Mouse (Mus musculus) bone marrow, adult 2 months (tissue): ENCODE data around the gene Spred3. TPM values are rescaled to one million over a fixed set of nuclear protein-coding genes. Genes with fewer than 3 reads are reported as not detected.
"Not testable (repeated sequence)": the region's sequence is repeated elsewhere in the genome, so short reads cannot be mapped to it uniquely, and the experiment has no call there.

ENCODE experiments used
- H3K27ac ChIP-seq: fragments of 200-500 bp; 2 replicates; pipeline ENCODE4 v1.5.1; 2012; ENCODE audit warnings: low read depth, mild to moderate bottlenecking, control low read depth, inconsistent platforms, low read length; ENCODE audit not compliant: control insufficient read depth, poor library complexity, insufficient read depth
- H3K4me1 ChIP-seq: fragments of 200-500 bp; 2 replicates; pipeline ENCODE4 v1.6.1; 2011; ENCODE audit warnings: low read length; ENCODE audit not compliant: control insufficient read depth, insufficient read depth
- H3K4me3 ChIP-seq: fragments of 200-500 bp; replicated peaks from 2 replicates; pipeline ENCODE3; 2011; ENCODE audit warnings: mild to moderate bottlenecking, low read depth, low read length, control low read depth; ENCODE audit not compliant: control insufficient read depth
- CTCF ChIP-seq: fragments of 200-500 bp; IDR thresholded peaks from 2 replicates; pipeline ENCODE4 v1.5.1; 2011; ENCODE audit warnings: low read length, control low read depth; ENCODE audit not compliant: control insufficient read depth, insufficient read depth
- POLR2A ChIP-seq: fragments of 200-500 bp; IDR thresholded peaks from 2 replicates; pipeline ENCODE4 v1.6.1; 2011; ENCODE audit warnings: low read depth, mild to moderate bottlenecking, control low read depth, low read length, borderline replicate concordance; ENCODE audit not compliant: control insufficient read depth
- WGBS: fragments of 180-500 bp; shearing (Covaris S2); methylation state at CpG from one replicate; pipeline ENCODE4 v1.1.7; 2018; 5-methylcytosine and 5-hydroxymethylcytosine counted together
- polyA plus RNA-seq: library from polyadenylated mRNA; stranded (reverse); fragments of >200 nt; gene quantifications from 2 replicates; pipeline ENCODE4 v1.2.4, GENCODE M21; 2011; ENCODE audit warnings: low replicate concordance; ENCODE audit not compliant: missing spikeins, insufficient read depth, insufficient read length

Gene Spred3
- polyA plus RNA-seq, 1 experiment = 7.1 TPM

DNA sequence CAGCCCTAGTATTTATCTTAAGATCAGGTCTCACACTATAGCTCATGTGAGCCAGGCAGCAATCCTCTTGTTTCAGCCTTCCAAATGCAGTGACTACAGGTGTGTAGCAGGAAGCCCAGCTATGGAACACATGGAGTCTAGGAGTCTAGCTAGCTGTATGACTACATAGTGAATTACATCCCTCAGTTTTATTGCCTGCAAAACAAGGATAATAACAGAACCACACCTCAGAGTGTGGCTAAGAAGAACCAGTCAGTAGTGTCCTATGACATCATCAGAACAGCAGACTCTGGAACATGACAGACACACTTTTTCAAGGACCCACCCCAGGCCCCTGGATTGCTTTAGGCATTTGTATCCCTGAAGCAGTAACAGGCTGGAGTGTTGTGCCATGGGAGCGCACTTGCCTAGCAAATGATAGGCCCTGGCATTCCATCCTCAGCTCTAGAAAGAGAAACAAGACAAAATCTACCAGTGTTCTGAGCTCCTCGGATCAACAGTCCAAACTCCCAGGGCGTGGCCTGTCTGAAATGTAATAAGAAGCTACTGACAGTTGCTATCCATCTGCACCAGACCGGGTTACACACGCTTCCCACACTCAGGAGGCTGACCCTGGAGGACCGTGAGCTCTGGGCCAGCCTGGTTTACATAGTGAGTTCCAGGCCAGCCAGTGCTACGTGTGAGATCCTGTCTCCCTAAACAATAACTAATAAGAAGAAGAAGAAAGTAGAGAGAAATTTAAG lies 23.4 kb downstream of the Spred3 start:
- TF ChIP-seq CTCF (no peak), POLR2A (no peak)

DNA sequence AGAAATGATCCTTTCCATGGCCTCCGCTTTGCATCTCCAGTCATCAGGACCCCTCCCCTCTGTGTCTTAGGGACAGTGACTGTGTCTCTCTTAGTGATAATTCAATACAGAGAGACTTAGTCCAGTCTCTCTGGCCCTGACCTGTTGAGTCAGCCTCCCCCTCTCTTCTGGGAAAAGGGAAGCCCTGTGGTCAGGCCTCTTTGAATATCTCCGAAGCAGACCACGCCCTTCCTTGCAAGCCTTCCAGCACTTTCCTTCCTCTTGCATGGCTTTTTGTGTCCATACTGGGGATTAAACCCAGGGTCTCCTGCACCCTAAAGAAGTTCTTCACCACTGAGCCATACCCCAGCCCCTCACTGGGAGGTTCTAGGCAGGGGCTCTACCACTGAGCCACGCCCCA lies 26.2 kb downstream of the Spred3 start:
- no peak for TF ChIP-seq CTCF
- H3K4me3 ChIP-seq = no peak overlapping the region
- WGBS = 51% methylated on average over 4 of the region's 4 CpGs
- peaks cover 5% of the 10 kb centered on the region; the same call in 1 of the 2 replicates for H3K4me1 ChIP-seq
- H3K27ac ChIP-seq = no peak overlapping the region; the same call in 1 of the 2 replicates

More for the DNA sequence above, 23.4 kb downstream of the Spred3 start:
- 84% methylated on average over 7 of the region's 7 CpGs for WGBS
- no peak overlapping the region for H3K27ac ChIP-seq
- no peak overlapping the region for H3K4me3 ChIP-seq
- peaks cover 5% of the 10 kb centered on the region; the same call in 1 of the 2 replicates for H3K4me1 ChIP-seq

DNA sequence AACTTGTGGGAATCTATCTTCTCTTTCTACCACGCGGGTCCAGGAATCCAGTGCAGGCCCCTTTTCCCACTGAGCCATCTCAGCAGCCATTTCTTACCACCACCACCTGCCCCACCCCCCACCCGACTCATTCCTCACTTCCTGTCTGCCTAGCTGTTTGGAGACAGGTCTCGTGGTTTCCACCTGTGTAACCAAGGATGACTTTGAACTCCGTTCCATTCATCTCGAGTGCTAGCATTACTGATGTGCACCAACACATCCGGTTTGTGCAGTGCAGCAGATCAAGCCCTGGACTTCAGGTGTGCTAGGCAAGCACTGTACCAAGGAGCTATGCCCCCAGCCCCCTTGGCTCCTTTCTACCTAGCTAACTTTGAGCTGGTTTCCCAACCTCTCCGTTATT lies 28.8 kb downstream of the Spred3 start:
- TF ChIP-seq CTCF (no peak), POLR2A (no peak)
- Histone ChIP-seq H3K4me1 (peaks cover 9% of the 10 kb centered on the region), H3K27ac (no peak overlapping the region), H3K4me3 (no peak overlapping the region)
- WGBS = 47% methylated on average over 8 of the region's 8 CpGs

DNA sequence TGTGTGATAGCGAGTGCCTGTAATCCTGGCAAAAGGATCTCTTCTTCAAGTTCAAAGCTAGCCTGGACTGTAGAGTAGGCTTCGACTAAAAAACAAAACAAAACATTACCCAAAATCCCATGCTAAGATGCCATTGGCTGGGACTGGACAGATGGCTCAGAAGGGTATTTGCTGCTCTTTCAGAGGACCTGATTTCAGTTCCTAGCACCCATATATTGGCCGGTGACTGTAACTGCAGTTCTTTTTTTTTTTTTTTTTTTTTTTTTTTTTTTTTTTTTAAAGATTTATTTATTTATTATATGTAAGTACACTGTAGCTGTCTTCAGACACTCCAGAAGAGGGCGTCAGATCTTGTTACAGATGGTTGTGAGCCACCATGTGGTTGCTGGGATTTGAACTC lies 31.0 kb downstream of the Spred3 start:
- 73% methylated on average over 3 of the region's 4 CpGs for WGBS
- H3K4me1 ChIP-seq, H3K4me3 ChIP-seq, H3K27ac ChIP-seq: not testable (repeated sequence)

DNA sequence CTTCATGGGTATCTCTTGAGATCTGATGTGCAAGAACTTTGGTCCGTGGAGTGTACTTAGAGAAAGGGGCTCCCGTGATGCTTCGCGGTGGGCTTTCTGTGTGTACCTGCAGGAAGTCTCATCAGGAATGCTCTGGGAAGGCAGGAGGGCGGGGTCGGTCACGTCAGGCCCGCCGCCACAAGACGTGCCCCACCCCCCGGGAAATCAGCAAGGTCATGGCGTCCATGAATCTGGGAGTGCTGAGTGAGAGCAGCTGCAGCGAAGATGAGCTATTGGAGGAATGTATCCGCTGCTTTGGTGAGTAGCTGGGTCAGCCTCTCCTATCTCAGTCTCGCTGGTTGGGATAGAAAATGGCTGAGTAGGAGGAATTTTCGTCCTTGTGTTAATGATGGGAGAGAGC lies 32.8 kb downstream of the Spred3 start:
- Histone ChIP-seq H3K27ac (no peak overlapping the region), H3K4me3 (no peak overlapping the region), H3K4me1 (peaks cover 4% of the 10 kb centered on the region)
- TF ChIP-seq POLR2A = no peak
- TF ChIP-seq CTCF = no peak
- WGBS = 82% methylated on average over 16 of the region's 16 CpGs

DNA sequence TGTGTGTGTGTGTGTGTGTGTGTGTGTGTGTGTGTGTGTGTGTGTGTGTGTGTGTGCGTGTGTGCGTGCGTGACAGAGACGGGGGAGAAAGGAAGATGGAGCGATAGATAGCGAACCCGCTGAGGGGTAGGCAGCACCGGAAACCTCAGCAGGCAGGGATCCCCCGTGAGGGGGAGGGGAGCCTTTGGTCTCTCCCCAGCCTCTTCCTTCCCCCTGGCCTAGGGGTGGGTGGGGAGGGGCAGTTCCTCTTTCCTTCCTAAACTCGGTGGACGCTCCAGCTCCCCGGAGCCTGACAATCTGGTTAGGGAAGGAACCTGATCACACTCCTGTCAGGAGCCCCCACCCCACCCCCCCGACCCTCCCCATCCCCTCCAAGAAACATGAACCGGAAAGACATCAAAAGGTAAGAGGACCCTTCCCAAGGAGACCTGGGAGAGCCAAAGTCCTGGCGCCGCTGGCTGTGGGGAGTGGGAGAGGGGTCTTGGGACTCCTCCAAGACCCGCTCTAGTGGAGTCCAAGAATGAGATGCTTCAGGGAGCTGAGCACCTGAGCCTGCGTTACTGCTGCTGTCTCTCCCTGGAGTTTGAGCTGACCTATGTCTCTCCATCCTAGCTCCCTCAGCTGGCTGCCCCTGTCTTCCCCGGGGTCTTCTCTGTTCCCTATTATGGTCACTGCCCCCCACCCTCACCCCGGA lies 35.4 kb downstream of the Spred3 start, which contains the start of gene Rasgrp4:
Gene Rasgrp4, plus strand, starts transcription at position 159 of the 694 bp plus-strand sequence.
- 4% methylated on average over 18 of the region's 20 CpGs for WGBS
- Histone ChIP-seq H3K4me1 (peaks cover 4% of the 10 kb centered on the region), H3K27ac (peak within 1 kb of the TSS; percentile 68), H3K4me3 (peak within 1 kb of the TSS; percentile 64)
- TF ChIP-seq POLR2A = no peak
- no peak for TF ChIP-seq CTCF

DNA sequence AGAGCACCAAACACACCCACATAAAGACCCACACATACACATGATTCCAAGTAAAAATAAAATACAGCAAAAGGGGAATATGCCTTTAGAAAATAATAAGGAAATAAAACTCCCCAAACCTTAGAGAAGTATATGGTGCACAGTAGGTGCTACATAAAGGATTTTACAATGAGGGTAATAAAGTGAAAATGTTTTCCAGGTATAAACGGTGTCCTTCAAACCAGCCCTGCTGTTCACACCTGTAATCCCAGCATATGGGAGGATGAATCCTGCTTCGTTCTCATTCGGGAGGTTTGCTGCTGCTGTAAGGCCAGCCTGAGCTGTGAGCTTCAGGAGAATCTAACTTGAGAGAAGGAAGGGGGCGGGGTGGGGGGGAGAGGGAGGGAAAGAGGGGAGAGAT lies 36.0 kb downstream of the Spred3 start:
- 2% methylated on average over 4 of the region's 4 CpGs for WGBS

DNA sequence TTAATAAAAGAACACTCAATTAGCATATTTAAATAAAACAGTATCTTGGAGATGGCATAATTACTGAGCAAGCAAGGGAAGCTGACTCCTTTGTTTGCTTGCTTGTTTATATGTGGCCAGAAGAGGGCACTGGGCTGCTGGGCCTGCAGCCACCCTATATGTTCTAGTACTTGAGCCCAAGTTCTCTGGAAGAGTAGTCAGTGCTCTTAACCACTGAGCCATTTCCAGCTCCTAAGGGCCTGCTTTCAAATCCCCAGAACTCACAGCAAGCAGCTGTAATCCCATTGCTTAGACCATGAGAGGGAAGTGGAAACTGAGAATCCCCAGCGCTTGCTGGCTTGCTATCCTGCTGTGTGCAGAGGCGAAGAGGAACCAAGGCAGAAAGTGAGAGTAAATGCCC lies 41.5 kb downstream of the Spred3 start:
- 48% methylated on average over 2 of the region's 2 CpGs for WGBS
- no peak overlapping the region for H3K4me3 ChIP-seq
- no peaks in the 10 kb centered on the region; the same call in 1 of the 2 replicates for H3K4me1 ChIP-seq
- TF ChIP-seq CTCF = peak; percentile 70
- no peak for TF ChIP-seq POLR2A
- H3K27ac ChIP-seq = no peak overlapping the region

More for the DNA sequence above, 36.0 kb downstream of the Spred3 start:
- peak overlapping the region; percentile 37 for H3K4me3 ChIP-seq
- peaks cover 4% of the 10 kb centered on the region for H3K4me1 ChIP-seq
- H3K27ac ChIP-seq = no peak overlapping the region
- TF ChIP-seq POLR2A (no peak), CTCF (no peak)
